Mouse (Mus musculus): ENCODE results near the gene Cdh6. TPM values are rescaled to one million over a fixed set of nuclear protein-coding genes. Genes with fewer than 3 reads are reported as not detected.
A peak's percentile ranks its signal among the peaks of the same experiment; 100 is the strongest.

The Cdh6 gene
- total RNA-seq (2021), result 10 to 100 TPM; 21.0 to 24.4 TPM
- long read RNA-seq, experiment 1, full-length matches to known transcripts, result 3 of 6 reads
- long read RNA-seq, experiment 1, partial matches to known transcripts, result 2 of 6 reads
- long read RNA-seq, experiment 1, other reads (novel, unspliced or antisense), result 1 of 6 reads
- long read RNA-seq, experiment 2, full-length matches to known transcripts, result 1 of 2 reads
- long read RNA-seq, experiment 2, partial matches to known transcripts, result 0 of 2 reads
- long read RNA-seq, experiment 2, other reads (novel, unspliced or antisense), result 1 of 2 reads

DNA sequence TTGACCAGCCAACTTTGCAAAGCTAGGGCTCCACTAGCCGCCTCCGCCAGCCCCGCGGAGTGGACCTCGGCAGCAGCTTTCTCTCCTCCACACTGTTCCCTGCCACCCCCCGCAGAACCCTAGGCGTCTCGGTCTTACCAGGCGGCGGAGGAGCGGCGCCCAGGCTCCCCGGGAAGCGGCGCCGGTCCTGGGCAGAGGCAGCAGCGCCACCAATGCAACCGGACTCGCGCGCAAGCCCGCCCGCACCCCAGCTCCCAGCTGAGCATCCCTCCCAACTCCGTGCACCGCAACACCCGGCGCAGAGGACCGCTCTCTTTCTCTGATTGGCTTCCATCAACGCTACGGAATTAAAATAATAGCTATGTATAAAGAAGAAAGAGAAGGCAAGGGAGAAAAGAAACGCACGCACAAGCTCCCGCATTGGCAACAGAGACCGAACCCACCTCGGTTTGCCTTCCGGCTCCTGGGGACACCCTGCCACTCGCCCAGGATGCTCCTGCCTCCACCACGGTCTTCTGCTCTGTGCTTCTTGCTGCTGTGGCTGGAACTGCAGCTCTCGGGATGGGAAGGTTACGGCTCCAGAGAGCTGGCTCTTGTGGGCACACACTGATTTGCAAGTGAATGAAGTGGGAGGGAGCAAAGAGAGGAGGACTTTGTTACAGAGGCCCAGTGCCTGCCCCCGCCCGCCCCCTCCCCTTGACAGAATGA lies at the start of gene Cdh6:
Gene Cdh6 (minus strand): TSS at position 605 of the 708 bp plus-strand sequence.
- DNase-seq, result peak; percentile 71 to 72

DNA sequence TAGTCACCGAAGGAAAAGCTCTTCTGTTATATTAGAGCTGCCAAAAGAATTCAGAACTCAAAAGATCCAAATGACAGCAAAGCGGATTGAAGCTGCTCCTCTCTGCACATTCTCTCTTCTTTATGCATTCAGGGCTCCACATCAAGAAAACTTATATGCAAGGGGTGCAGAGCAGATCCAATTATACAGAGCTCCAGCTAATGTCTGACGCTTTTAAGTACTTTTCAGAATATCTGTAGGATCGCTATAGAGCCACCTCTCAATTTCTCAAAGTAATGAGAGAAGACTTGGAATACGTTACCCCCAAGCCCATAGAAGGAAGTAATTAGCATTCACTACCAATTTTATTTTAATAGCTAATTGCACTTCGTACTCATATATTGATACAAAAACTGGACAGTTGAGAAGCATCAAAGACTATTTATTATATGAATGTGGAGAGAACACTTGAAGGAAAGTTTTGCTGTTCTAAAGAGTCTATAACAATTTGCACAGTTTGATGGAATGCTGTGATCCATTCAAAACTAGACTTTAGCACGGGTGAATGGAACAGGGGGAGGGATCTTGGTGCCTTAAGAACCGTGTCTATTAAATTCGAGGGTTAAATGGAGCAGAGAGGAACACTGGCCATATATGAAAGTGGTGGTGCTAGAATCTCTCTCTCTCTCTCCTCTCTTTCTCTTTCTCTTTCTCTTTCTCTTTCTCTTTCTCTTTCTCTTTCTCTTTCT lies 46.4 kb upstream of the Cdh6 start:
- DNase-seq, result no peak

DNA sequence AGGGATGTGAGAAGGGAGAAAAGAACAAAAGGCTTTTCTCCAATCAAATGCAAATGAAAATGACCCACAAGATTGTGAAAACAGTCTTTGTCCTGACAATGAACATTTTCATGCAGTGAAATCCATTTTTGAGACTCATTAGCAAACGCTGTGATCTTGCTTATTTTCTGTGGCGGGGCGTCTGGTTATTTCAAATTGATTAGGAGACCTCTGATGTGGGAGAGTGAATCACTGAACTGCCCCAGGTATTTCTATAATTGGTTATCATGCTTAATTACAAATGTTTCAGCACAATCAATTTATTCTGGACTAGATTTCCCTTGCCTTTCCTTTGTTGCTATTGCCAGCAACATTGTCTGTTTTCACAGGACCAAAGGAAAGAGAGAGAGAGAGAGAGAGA lies 44.3 kb upstream of the Cdh6 start:
- DNase-seq, result no peak

DNA sequence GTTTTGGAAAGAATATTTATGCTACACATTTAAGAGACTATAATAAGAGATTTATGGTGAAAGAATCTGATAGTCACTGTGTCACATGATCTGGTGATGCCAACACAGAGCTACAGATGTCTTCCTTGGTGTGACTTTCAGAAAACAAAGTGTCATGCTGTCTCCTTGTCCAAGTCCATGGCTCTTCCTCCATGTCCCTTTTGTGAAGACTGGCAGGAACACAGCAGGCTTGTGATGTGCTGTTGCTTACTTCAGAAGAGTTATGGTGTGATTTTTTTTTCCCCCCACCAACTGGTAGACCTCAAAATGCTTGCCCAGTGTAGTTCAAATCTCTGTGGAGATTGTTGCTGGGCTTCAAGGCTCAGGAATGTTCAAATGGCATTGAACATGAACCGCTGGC lies 43.7 kb upstream of the Cdh6 start:
- no peak for DNase-seq

DNA sequence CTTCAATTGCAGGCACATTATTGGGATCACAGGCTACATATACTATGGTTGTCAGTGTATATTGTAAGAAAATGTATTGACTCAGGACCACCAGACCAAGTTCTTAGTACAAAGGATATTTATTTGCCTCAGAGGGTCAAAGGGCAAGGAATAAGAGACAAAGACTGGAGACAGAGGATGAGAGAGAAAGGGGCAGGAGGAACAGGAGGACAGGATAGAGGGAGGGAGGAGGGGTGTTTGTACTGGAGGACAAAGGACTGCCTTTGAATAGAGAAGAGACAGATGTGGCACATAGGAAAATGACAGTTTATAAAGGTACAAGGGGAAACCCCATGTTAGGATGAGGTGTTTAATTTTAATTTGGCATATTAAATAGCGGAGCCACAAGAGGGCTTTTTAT lies 39.5 kb upstream of the Cdh6 start:
- no peak for DNase-seq

DNA sequence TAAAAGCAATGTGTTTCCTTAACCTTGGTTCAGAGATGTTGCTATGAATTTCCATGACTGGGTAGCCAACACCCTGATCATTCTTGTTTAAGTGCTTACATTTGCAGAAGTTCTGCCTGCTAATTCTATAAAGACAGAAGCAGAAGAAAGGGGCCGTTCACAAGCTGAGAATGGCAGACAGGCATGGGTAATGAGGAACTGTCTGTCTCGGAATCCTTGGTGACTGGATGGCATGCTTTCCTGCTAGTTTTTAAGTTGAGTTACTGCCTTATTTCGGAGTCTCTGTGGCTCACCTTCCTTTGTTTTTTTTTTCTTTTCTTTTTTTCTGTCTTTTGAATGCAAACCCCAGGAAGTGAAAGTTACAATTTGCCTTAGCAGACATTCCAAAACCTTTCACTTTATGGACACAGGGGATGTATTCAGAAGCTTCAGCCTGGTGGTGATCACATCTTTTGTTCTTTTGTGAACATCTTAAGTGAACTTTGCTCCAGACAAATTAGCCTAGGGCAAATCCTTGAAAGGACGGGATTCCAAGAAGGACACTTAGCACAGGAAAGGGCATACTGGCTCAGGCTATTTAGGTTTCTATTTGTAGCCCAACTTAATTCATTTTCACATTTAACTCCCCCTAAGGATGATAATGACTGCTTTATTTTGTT lies 38.7 kb upstream of the Cdh6 start:
- no peak for DNase-seq

DNA sequence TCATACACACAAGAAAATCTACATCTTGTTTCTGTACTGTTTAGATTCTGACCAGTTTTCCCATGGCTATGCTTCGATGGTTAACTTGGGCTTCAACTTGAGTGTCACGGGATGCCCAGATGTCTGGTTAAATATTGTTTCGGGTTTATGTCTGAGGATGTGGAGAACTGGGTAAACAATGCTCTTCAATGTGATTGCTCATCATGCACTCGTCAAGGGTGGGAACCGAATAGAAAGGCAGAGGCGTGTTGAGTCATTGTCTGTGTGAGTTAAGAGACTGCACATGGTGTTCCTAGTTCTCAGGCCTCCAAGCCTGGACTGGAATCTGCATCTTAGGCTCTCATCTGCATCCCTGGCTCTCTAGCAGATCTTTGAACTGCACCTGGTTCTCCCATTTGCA lies 36.7 kb upstream of the Cdh6 start:
- no peak for DNase-seq

DNA sequence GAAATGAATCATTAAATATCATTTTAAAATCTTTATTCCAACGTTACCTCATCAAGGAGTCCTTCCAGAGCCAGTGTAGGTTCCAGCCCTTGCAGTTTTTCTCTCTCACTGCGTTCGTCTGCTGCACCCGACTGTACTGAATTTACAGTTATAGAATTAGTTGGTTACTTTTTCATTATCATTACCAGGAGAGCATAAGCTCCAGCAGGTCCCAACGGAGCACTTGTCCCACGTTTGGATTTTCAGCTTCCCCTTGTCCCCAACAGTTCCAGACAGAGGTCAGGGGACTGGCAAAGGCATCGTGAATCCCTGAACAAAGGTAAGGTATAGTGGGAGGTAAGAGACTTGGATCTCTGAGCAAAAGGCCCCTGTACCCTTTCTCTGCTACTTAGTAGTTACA lies 35.2 kb upstream of the Cdh6 start:
- DNase-seq, result no peak

DNA sequence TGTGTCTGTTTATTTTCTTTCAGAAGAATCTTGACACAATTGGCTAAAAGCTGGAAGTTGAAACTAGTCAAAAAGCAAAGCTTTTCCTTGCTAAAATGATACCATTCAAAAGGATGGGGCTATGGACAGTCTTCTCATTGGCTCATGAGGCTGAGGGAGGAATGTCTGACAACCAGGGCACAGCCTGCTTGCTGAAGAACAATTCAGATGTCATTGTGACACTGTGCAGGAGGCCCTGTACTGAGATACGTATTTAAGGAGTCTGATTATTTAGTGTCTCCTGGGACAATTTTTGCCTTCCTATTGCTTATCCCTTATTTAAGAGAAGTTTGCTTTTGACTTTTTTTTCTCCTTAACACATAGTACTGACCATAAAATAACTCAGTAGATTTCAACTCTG lies 22.8 kb upstream of the Cdh6 start:
- no peak for DNase-seq

DNA sequence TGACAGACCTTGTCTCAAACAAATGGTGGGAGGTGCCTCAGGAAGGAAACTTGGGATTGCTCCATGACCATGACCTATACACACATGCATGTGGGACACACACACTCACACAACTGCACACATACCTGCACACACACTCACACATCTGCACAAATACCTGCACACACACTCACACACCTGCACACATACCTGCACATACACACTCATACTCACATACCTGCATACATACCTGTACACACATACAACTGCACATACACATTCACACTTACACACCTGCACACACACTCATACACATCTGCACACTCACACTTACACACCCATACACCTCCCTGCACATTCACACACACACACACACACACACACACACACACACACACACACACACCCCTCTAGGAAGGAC lies 20.6 kb upstream of the Cdh6 start:
- no peak for DNase-seq

DNA sequence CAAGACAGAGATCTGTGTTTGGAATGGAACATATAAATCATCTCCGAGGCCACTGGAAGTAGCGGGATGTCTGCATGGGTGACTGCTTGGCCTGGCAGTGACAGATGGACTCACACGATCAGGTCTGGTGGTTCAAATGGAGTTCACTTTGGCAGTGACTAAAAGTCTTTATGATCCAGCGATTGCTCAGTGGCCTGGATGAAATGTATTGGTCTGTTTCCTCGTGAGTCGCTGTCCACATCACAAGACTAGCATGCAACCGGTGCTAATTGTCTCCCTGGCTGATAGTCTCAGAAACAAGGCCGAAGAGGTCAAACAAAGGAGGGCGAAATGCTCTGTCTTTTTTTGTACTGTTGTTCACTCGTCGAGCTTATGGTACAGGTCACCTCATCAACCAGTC lies 19.6 kb upstream of the Cdh6 start:
- no peak for DNase-seq

DNA sequence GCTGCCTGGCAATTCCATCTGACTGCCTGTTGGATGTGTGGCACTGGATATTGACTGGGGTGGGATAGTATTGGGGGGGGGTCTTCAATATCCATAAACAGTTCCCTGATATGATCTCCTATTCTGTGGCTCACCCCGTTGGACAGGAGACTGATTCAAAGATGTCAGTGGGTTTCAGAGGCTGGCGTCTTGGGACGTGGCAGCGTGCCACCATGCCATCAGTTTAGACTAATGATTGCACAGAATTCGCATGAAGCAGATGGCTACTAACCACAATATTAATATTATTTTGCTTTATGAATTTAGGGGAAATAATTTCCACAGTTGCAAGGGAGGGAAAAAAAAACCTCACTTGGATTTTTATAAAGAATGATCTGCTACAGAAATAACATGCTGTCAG lies 10.2 kb upstream of the Cdh6 start:
- DNase-seq, result no peak

DNA sequence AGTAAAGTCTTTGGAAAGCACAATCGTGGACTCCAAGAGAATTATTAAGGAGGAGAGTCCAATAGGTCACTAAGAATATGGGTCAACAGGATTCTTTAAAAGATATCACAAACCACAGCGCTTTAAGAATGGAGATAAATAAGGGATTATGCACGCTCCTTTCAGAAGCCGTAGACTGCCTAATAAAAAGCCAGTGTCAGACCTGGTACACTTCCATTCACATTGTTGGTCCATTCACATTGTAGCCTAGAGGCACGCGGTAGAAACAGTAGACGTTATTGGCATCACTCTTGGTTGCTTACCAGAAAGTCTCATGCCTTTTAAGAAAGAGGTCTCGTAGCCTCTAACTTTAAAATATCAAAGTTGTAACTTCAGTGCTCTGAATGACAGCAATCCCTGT lies 8.0 kb upstream of the Cdh6 start:
- DNase-seq, result no peak

DNA sequence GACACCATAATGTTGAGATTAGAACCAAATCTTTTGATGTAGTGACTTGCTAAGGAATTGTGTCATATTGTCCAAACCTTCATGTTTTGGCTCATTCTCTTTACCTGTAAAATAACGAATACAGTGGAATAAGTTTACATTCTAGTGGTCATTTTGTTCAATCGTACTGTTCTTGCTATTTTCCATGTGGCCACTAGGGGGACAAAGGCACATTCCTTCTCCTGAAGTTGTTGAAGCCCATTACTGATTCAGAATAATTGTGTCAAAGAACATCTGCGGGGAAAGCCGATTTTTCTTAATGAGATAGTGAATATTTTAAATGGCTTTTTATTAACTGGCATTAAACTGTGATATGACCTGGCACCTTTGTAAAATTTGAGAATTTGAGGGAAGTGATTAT lies 7.5 kb upstream of the Cdh6 start:
- DNase-seq, result peak in 1 of 2 experiments; percentile 16

DNA sequence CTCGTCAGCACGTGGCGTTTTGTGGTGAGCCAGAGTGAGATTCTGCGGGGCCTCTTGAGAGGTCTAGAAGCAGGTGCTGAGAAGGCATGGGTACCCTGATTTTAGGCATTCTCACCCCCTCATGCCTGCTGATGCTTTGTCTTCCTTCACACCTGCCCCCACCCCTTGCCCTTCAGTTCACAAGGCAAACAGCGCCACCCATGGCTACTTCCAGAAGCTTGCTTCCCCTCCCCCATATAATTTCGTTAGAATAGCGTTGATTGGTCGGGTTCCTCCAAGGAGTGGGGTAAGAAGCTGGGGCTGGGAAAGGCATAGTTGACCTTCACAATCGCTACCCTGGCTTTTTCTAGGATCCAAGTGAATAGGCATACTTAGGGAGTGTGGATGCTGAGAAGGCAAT lies 2.5 kb upstream of the Cdh6 start:
- peak in 1 of 2 experiments; percentile 22 for DNase-seq

DNA sequence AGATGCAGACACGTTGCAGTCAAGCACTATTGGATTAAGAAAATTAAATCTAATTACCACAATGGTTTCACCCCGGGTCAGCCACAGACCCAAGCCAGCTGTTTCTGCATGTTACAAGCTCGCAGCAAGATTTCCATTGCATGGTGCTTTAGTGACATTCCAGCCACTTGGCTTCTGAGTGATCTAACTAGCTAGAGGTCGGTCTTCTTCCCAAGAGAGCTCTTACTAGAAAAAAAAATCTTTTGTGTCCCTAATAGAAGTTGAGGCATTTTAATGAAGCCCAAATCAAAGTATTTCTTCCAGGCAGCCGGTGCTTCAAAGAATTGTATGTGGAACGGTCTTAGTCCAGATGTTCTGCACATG lies 1.1 kb upstream of the Cdh6 start:
- no peak for DNase-seq

DNA sequence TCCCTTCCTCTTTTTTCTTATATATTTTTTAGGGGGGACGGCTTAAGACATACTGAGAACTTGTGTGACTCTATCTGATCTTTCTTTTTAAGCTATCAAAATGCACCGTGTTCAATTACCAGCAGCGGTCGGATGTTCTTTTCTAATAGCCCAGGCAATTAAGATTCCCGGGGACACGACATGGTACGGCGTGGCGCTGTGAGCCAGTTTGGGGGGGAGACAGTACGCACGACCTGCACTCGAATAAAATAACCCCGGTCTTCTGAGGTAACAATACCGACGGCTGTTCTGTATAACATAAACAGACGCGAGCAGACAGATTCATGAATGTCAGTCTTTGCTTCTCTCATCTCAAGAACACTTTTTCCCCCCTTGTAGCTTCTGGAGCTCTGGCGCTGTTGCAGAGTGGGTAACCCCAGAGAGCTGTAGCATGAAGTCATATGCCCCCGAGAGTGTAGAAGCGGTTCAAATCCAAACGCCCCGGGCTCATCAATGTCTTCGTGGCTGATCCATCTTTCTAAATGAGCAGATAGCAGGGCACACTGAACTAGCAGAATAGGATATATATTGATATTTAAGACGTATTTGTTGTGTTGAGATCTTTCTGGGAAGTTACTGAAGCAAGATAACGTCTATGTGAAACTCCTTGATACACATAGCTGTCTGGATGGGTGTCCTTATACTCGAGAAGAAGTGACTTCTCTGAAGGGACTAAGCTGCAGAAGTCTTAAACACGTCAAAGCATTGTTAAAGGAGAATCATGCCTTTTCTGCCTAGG lies 554 bp upstream of the Cdh6 start:
- no peak for DNase-seq

DNA sequence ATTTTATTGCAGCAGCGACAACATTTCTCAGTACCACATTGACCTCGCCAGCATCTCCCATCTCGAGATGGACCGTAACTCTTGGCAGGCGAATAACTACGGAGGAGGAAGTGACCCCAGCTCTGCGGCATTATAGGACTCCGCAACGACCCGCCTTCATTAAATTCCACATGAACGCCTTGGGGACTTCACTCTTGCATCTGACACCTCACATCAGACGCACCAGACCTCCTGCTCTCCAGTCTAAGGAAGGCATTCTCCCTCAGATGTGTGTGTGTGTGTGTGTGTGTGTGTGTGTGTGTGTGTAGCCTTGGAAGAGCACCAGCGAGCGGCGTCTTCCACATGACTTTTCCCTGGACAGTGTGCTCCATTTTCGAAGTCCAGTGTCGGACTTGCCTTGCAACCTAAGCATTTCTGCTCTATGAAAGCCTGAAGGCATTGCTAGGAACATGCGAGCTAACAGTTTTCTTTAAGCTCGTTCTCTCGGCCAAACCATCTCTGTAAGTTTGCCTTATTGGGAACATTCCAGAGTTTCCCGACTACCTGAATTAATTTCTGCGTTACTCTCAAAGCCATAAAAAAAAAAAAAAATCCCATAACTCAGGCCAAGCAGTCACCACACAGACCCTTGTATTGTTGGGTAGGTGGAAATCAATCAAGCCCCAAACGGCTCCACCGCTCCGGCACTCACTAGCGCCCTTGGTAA lies 957 bp downstream of the Cdh6 start:
- DNase-seq, result peak in 1 of 2 experiments; percentile 25

DNA sequence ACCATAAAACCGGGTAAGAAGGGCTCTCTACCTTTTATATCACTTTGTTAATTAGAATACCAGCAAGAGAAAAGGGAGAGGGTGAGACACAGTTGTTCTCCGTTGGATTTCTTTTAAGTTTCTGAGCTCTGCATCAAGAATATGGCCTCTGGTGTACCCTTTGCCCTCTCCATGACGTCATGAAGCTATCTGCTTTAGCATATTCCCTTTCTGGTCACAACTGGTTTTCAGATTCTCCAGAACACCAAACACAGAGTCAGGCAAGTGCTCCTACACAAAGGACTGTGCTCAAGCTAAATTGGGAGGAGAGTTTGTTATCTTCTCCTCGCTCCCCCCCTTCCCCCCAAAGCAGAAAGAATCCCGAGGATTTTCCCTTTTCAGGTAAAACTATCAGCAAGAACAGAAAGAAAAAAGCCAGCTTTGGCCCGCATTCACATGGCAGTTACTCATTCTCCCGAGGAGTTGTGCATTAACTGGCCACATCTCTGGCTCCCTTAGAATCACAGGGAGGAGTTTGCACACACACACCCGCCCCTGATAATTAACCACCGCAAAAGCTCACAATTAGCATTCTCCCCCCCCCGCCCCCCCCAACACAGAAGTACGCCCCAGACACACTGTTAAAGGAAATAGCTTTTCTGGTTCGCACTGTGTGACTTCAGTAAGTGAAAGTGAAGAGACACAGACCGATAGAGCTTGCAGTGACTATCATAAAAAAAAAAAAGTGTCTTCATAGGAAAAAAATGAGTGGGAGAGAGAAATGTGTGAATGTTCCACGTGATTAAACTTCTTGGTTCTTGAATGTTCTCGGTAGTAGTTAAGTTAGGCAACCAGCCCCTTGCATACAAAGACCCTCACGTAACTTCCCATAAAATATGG lies 1.8 kb downstream of the Cdh6 start:
- peak in 1 of 2 experiments; percentile 15 for DNase-seq

Data from adrenal gland, postnatal 36 days (tissue).